Mouse (Mus musculus): ENCODE measurements at regions not wholly inside any gene's neighbourhood (a gene's known extent, or its start where the extent isn't known, plus 50 kb on each side); places are given as distances from the start of the nearest gene placed in this dataset.
A peak's percentile ranks its signal among the peaks of the same experiment; 100 is the strongest.

DNA sequence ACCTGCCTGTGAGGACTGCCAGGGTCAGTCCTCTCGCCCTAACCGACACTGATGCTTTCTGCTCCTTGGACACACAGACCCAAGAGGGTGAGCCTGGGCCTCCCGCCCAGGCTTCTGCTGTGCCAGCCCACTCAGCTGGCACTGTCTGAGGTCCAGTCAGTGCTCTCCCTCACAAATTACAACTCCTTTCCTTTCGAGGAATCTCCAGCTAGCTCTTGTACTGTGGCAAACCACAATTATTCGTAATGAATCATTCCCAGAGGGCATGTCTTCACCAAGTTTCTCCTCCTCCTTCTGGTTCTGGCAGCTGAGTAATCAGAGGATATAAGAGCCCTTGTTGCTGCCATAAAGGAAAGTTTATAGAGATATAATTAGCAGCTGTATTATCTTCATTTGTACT is 155.2 kb downstream of the 9530068E07Rik start:
- no peak for DNase-seq

GRCm38 (mm10) chr11:52552860-52553259 is 156.6 kb downstream of the 9530068E07Rik start:
- DNase-seq: no peak

GRCm38 (mm10) chr11:52557836-52558235 is 161.6 kb downstream of the 9530068E07Rik start:
- DNase-seq: no peak

GRCm38 (mm10) chr11:52558782-52559181 is 162.6 kb downstream of the 9530068E07Rik start:
- DNase-seq: no peak

DNA sequence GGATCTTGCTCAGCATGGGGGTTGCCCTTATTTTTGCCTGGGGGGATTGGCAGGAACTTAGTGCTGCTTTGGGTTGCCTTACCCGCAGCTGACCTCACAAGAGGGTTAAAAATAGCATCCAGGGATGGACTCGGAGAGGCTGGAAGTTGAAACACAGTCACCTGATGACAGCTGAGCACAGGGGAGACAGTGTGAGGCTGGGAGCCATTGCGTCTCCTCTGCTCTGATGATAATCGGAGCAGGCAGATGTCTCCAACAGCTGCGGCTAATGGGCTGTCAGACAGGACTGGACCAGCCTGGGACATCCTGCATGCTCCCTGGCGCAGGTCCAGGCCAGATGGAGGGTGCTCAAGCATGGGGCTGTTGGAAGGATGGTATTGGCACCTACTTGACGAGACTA is 165.1 kb downstream of the 9530068E07Rik start:
- peak; percentile 45 for DNase-seq

- DNase-seq: peak; percentile 73
Observed at GRCm38 (mm10) chr11:52565457-52565856, 169.2 kb downstream of the 9530068E07Rik start.

GRCm38 (mm10) chr11:52566026-52566425 is 169.8 kb downstream of the 9530068E07Rik start:
- DNase-seq: no peak

DNA sequence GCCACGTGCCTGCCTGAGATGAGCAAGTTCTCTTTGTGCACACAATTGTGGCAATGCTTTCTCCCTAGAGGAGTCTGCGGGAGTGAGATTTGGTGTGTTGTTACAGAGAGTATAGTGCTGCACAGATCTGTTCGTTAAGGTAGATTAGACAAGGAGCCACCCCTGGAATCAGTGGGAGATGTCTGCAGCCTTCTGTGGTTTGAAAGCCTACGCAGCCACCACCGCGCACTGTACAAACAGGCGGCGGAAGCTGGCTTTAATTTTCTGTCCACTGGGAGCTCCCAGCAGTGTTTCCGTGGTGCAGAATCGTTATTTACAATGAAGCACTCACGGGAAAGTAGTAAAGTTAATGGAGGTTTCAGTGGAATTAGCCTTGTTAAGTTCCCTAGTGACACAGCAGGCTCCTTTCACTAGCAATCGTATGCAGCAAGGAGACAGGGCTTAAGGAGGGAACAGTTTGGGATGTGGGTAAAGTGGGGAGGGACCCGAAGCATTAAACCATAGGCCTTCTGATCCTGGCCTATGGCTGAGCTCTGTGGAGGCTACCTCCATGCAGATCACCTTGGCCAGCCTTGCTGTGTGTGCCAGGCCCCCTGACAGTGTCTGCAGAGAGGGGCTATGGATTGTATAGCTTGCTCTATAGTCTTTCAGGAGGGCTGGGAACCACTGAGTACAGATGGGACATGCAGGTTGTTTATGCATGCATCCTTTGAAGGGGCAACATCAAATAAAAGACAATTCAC is 171.9 kb downstream of the 9530068E07Rik start:
- no peak for DNase-seq

DNA sequence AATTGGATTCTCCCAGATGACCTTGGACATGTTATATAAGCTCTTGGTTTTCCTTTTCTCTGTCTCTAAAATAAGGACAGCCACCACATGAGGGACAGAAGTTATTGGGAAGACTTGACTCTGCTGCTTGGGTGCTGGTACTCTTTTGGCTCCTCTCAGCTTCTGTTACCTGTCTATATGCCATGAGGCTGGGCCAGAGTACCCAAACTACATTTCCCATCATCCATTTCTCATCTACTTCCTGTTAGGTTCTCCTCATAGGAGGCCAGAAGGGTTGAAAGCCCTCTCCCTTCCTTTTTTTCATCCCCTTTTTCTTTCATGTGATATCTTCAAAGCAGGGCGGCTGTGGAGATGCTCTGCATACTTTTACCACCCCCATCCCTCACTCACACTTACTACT is 172.6 kb downstream of the 9530068E07Rik start:
- no peak for DNase-seq

GRCm38 (mm10) chr11:52569759-52570158 is 173.5 kb downstream of the 9530068E07Rik start:
- no peak for DNase-seq

- DNase-seq: peak; percentile 28
Observed at GRCm38 (mm10) chr11:52578471-52578870, 182.2 kb downstream of the 9530068E07Rik start.

DNA sequence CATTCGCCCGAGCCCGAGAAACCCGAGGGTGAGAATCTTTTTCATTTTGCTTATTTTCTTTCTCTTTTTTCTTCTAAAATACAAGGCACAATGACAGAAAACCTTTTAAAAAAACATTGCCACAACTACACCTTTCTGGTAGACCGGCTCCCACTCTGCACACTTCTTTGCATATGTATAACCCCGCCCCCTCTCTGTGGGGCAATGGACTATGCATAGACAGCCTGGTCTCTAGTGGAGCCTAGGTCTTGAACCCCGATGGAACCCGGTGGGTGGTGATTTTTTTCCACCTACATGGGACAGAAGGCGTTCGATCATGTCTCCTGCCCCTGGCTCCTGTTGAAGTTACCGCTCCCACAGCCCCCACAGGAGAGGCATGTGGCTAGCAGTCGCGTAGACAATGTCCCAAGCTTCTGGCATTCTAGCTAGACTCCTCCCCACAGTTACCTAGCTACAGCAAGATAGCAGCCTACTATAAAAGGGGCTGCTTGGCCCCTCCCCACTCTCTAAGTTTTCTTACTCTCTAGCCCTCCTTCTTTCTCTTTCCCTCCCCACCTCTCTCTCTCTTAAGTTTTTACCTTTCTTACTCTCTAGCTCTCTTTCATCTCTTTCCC is 183.6 kb downstream of the 9530068E07Rik start:
- DNase-seq: no peak

GRCm38 (mm10) chr11:52591596-52592180 is 172.7 kb upstream of the Fstl4 start:
- no peak for DNase-seq

GRCm38 (mm10) chr11:52594092-52594491 is 170.3 kb upstream of the Fstl4 start:
- DNase-seq: no peak

GRCm38 (mm10) chr11:52601196-52601595 is 163.2 kb upstream of the Fstl4 start:
- DNase-seq: no peak

- DNase-seq: no peak
Observed at GRCm38 (mm10) chr11:52602061-52602561, 162.3 kb upstream of the Fstl4 start.

GRCm38 (mm10) chr11:52602796-52603195 is 161.6 kb upstream of the Fstl4 start:
- no peak for DNase-seq

DNA sequence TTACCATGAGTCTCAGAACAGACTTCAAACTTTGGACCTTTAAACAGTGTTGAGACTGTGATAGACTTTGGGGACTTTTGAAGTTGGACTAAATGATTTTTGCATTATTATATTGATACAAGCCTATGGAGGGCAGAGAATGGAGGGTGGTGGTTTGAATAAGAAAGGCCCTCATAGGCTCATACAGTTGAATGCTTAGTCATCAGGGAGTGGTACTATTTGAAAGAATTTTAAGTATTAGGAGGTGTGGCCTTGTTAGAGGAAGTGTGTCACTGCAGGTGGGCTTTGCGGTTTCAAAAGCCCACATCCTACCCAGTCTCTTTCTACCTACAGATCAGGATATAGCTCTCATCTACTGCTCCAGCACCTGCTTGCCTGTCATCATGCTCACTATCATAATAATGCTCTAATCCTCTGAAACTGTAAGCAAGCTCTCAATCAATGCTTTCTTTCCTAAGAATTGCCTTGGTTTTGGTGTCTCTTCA is 153.7 kb upstream of the Fstl4 start:
- no peak for DNase-seq

DNA sequence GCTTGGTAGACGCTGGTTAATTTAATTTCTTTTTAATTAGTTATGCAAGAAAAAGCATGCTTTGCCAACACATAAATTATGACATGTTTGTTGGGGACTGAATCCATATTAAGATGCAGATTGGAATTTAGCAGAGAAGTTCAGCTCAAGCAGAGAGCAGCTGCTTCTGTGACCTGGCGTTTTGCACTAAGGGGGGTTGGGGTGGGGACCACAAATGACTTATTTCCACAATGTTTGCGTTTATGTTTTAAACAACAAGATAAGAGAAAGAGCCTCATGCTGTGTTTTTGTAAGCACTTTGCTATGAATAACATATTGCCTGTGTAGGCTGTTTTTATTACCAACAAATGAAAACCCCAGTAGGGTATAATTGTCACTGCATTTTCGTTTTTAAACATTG is 148.8 kb upstream of the Fstl4 start:
- no peak for DNase-seq

GRCm38 (mm10) chr11:52618646-52619045 is 145.8 kb upstream of the Fstl4 start:
- no peak for DNase-seq

DNA sequence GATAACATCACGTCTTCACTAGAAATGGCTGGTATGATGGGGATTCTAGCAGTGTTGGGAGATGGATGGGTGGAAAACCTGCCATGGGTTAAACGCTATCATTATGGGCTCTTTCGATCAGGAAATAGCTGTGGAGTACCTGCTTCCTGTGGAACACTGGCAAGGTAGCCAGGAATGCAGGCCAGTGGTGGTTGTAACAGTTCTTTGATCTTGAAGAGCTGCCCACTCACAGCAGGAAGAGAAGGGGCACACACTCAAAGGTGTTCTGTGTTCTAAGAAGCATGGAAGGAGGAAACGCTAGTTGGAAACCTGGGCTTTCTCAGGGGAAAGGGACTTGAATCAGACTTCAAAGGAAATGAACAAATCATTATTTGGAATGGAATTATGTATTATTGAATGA is 141.6 kb upstream of the Fstl4 start:
- DNase-seq: peak; percentile 64

DNA sequence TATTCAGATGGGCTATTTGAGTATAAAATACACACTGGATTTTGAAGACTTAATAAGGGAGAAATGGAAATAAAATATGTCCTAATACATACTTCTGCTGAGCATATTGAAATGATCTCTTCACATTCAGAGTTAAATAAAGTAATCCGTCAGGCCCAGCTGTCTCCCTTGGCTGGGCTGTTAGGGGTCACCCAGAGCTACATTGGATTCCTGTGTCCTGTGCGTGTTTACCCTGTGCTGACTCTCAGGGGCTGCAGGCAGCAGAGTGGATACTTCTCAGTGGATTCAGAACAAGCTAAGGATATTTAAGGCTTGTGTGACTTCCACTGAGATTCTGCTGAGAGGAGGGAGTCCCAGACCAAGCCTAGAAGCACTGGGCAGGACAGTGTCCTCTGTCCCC is 135.6 kb upstream of the Fstl4 start:
- DNase-seq: no peak

GRCm38 (mm10) chr11:52629776-52630175 is 134.7 kb upstream of the Fstl4 start:
- DNase-seq: no peak

DNA sequence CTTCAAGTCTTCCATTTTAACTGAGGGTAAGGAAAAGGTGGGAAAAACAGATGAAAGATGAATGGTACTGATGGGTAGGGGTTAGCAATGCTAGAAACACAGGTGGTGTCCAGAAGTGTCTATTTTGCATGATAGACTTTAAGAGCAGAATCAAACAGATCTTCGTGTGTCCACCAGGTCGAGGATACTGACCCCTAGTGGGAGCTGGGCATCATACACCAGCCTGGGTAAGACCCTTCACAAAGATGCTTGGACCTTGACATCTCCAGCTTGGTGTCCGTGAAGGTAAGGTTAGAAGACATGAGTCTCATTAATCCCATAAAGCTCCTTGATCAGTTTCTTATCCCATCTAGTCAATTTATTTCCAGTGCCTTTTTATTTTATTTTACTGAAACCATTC is 132.9 kb upstream of the Fstl4 start:
- DNase-seq: peak; percentile 11

Data from lung, postnatal 36 days (tissue).